Mouse (Mus musculus) gastrocnemius, adult 2 months (tissue): ENCODE data around the gene Cpxm1. TPM values are rescaled to one million over a fixed set of nuclear protein-coding genes. Genes with fewer than 3 reads are reported as not detected.
A peak's percentile ranks its signal among the peaks of the same experiment; 100 is the strongest.

Experiments used
- DNase-seq: peaks from one replicate; pipeline ENCODE4 v3.0.0; 2022
- H3K27ac ChIP-seq: fragments of 200-600 bp; 2 replicates; pipeline ENCODE4 v1.8.1; 2022; ENCODE audit warnings: mild to moderate bottlenecking
- H3K4me3 ChIP-seq: fragments of 200-600 bp; 2 replicates; pipeline ENCODE4 v1.8.1; 2022; ENCODE audit warnings: mild to moderate bottlenecking, moderate library complexity
- CTCF ChIP-seq: fragments of 200-600 bp; IDR thresholded peaks from 2 replicates; pipeline ENCODE4 v1.8.1; 2022; ENCODE audit warnings: antibody characterized with exemption, mild to moderate bottlenecking, moderate library complexity
- intact Hi-C: fragments of 180-260 bp; cut with DNase I; formaldehyde crosslinking; loops from one replicate; pipeline ENCODE4 v1.15.1; 2025
- long read RNA-seq, 2 experiments: library from polyadenylated mRNA; stranded (forward); transcript quantifications; one replicate each; pipeline ENCODE4 v2.0.0; 2021
- total RNA-seq, 2 experiments: library from RNA; stranded (reverse); gene quantifications; 2 replicates each; pipeline ENCODE4 v1.2.3; 2021

Cpxm1 gene
- 1 to 10 TPM; 1.0 to 1.1 TPM for total RNA-seq
- long read RNA-seq, experiment 1, partial matches to known transcripts = 0 of 3 reads
- long read RNA-seq, experiment 1, other reads (novel, unspliced or antisense) = 0 of 3 reads
- long read RNA-seq, experiment 2, partial matches to known transcripts = 0 of 1 reads
- long read RNA-seq, experiment 2, other reads (novel, unspliced or antisense) = 1 of 1 reads

DNA sequence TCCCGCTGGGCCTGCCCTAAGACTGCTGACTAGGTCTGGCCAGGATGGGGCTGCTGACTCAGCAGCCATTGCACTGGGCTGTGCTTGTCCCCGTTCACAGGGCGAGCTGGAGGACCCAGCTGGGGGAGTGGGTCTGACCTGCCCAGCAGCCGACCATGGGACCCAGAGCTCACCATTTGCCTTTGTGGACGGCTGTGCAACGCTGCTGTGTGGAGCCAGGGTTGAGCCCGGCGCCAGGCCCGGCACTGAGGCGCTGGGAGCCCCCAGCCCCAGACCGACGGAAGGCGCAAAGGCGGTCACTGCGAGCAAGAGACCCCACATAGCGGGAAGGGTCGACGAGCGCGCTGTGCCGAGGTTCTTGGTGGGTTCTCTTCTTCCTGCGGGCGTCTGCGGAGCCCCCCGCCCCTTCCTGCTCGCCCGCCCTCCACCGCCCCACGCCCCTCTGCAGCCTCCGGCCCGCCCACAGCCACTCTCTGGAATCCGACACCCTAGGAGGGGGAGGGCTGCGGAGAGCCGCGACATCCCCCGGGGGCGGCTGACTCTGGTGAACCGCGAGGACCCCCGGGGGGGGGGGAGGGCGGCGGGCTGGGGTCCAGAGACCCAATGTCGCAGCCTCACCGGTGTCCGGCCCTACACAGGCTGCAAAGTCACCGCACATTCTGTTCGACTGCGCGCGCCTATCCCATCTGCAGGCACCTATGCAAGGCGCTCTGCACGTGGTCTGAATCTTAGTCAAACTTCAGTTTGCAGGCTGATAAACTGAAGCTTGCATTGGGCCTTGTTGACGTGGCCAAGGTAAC lies at the start of gene Cpxm1:
Cpxm1 (minus strand) TSS at position 389 of the 800 bp plus-strand sequence.
- intact Hi-C loops = no loop called here
- Histone ChIP-seq H3K4me3 (peak within 1 kb of the TSS; percentile 73), H3K27ac (peak within 1 kb of the TSS; percentile 53)
- TF ChIP-seq CTCF = no peak
- DNase-seq = peak; percentile 50

DNA sequence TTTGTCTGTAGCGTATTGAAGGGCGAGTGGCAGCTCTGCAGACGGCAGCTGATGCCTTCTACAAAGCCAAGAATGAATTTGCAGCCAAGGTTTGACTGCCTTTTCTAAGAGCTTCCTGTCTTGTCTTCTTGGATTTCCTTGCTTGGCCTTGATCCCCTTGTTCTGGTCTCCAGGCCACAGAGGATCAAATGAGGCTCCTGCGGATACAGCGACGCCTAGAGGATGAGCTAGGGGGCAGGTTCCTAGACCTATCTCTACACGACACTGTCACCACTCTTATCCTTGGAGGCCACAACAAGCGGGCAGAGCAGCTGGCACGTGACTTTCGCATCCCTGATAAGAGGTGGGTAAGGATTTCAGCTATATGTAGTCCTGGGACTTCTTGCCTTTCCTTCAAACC lies 44.8 kb upstream of the Cpxm1 start:
- H3K4me3 ChIP-seq = no peak overlapping the region
- intact Hi-C loops = no loop called here
- TF ChIP-seq CTCF = no peak
- no peak for DNase-seq
- H3K27ac ChIP-seq = no peak overlapping the region

DNA sequence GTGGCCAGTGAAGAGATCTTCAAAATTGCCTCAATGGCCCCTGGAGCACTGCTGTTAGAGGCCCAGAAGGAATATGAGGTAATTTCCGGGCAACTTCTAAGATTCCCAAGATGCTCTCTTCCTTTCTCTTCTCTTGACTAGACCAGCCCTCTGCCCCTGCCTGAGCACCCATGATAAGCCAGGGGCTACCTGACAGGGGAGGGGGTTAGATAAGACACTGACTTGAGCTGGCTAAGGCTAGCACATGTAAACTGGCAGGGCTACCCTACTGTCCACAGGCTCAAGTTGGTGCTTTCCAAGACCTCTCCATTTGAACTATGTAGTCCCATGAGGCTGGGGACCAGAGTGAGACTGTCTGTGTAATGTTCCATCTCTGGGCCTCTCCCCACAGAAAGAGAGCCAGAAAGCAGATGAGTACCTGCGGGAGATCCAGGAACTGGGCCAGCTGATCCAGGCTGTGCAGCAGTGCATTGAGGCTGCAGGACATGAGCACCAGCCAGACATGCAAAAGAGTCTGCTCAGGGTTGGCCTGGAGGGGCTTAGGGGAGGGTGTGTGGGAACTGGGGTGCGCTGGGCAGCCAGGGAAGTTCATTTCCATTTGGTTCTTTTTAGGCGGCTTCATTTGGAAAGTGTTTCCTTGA lies 42.6 kb upstream of the Cpxm1 start:
- Histone ChIP-seq H3K4me3 (no peak overlapping the region), H3K27ac (no peak overlapping the region)
- DNase-seq = no peak
- TF ChIP-seq CTCF = no peak
- intact Hi-C loops = no loop called here

DNA sequence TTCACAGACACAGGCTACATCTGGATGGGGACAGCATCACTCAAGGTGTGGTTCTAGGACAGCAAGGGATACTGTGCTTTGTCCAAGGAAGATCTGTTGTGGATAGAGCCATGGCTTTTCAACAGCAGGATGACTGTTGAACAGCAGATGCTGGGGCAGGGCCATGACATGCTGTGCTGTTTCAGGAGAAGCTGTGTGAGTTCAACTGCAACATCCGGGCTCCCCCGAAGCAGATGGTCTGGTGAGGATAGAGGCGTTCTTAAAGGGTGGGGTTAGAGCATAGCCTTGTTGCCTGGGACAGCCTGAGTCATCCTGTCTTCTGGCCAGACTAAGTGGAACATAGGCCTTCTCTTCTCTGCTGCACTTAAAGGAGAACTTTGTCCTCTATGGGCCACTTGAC lies 41.5 kb upstream of the Cpxm1 start:
- Histone ChIP-seq H3K4me3 (no peak overlapping the region), H3K27ac (no peak overlapping the region)
- no peak for TF ChIP-seq CTCF
- DNase-seq = peak; percentile 31
- intact Hi-C loops = no loop called here

DNA sequence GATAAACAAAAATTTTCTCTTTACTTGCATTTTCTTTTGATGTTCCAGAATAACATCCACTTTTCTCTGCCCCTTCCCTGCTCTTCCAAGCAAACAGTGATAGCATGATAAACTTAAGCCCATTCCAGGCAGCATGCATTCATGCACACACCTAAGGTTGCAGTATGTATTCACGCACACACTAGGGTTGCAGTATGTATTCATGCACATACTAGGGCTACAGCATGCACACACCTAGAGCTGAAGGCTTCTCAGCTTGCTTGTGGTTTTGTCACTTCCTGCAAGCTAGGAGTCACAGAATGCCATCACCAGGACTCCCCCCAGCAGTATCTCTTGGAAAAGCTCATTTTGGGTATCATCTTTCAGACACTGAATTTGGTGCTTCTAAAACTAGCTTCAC lies 39.4 kb upstream of the Cpxm1 start:
- Histone ChIP-seq H3K27ac (no peak overlapping the region), H3K4me3 (no peak overlapping the region)
- TF ChIP-seq CTCF = no peak
- DNase-seq = no peak
- intact Hi-C loops = no loop called here

DNA sequence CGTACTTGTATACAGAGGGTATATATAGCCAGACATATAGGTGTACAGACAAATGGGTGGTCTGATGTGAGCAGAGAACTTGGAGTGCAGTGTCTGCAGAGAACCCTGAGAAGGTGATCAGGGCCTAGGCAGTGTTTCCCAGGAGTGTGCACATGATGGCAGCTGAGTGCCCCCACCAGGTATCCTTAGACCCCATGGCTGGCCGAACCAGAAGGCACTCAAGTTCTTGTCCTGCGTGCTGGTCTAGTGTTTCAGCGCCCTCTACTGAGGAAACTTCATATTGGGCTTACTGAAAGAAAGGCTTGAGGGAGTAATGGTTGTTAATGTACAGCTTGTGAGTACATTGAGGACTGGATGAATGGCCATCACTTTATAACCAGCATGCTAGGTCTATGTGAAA lies 35.8 kb upstream of the Cpxm1 start:
- intact Hi-C loops = no loop called here
- peak; percentile 65 for TF ChIP-seq CTCF
- no peak for DNase-seq
- no peak overlapping the region for H3K27ac ChIP-seq
- no peak overlapping the region for H3K4me3 ChIP-seq

DNA sequence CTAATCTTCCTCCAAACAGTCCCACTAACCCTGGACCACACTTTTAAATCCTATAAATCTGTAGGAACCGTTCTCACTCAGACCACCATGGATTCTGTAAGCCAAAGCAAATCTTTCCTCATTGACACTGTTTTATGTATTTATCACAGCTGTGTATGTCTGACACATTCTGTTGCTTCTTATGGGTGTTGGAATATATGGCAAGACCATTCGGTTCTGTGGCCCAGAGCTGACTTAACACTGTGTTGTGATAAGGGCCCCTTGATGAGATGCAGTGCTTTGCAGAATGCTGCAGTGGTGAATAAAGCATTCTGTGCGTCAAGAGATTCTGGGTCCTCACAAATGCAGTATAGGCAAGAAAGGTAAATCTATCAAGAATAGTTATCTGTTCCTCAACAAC lies 34.8 kb upstream of the Cpxm1 start:
- intact Hi-C loops = no loop called here
- TF ChIP-seq CTCF = no peak
- no peak overlapping the region for H3K27ac ChIP-seq
- DNase-seq = no peak
- H3K4me3 ChIP-seq = no peak overlapping the region

DNA sequence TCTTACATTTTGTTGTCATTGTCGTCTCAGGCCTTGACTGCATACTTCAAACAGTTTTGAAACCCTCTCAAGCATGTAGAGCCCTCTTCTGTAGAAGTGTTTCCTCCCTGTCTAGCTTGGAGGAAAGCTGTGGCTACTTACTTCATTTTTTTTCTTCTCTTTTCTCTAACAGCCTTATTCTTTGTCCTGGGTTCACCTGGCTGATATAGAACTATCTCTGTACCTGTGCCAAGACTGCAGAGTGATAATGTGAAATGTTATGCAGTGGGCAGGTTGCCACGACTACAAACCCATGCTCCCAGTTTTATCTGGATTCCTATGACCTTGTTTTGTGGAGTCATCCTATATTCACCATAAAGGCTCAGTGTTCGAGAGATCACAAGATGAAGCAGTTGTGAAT lies 33.1 kb upstream of the Cpxm1 start:
- TF ChIP-seq CTCF = no peak
- Histone ChIP-seq H3K4me3 (no peak overlapping the region), H3K27ac (no peak overlapping the region)
- intact Hi-C loops = no loop called here
- DNase-seq = no peak

DNA sequence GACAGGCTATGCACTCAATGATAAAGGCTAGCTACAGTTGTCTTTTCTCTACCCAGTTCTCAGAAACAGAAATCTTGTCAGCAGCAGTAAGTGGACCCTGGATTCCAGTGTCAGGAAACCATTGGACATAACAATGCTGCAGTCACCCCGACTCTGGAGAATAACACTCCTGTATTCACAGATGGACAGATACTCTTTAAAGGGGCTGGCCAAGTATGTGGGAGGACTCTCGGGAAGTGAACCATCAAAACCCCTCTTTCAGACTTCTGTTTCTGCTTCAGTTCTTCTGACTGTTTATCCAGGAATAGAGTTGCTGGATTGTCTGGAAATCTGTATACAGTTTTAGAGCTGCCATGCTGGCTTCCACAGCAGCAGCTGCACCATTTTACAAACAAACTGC lies 32.5 kb upstream of the Cpxm1 start:
- intact Hi-C loops = no loop called here
- no peak for TF ChIP-seq CTCF
- Histone ChIP-seq H3K27ac (no peak overlapping the region), H3K4me3 (no peak overlapping the region)
- no peak for DNase-seq

DNA sequence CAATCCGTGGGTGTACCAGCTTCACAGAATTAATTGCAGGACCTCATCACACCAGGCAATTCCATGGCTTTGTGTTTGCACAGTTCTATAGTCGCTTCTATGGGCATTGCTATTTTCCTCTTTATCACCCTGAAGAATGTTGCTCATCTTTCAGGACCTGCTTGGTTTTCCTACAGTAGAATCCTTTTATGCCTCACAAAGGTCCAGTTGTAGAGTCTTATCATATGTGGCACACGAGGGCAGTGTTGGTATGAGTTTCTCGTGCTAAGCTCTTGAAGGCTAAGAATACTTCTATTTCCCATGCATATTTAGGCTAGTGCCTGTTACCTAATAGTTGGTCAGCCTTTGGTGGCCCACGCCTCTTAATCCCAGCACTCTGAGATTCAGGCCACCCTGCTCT lies 27.7 kb upstream of the Cpxm1 start:
- intact Hi-C loops = no loop called here
- peak overlapping the region; percentile 91 for H3K27ac ChIP-seq
- peak; percentile 14; the same call in 1 of the 2 replicates for TF ChIP-seq CTCF

DNA sequence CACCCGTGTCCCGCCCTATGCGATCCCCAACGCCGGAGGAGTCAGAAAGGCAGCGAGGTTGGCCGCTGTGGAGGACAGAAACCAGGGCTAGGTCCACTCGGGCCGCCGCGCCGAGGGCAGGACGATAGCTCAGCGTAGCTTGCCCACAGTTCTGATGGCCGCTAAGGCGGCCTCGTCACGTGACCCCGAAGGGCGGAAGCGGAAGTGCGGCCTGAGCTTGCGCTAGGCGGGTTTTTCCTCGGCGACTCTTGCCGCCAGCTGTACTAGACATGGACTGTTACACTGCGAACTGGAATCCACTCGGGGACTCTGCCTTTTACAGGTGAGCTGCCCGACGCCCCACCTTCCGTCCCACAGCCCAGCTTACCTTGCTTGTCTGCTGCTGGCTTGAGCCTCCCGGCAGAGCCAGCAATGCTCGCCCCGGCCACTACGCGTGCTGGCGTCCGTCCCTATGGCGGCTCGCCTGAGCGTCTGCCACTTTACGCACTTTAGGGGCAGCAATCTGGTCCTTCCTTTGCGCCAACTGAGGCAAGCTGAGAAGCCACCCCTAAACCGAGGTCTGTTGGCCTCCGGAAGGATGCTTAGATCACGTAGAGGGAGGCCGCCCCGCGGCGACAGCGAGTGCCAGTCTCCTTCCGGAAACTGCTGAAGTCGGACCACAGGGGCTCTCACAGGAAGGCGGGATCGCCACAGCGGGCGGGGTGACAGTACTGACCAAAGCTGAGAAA lies 26.9 kb upstream of the Cpxm1 start, which contains the start of the genes Vps16 and Pced1a:
Vps16 (plus strand) TSS at position 214 of the 728 bp plus-strand sequence.
Pced1a (minus strand) TSS at position 576 of the 728 bp plus-strand sequence.
- H3K27ac ChIP-seq = peak within 1 kb of the TSS; percentile 91
- intact Hi-C loops = loop anchor here (5.0 kb wide), 1 partner anchor 137 kb away; no protein-coding TSS in a partner anchor
- DNase-seq = peak; percentile 96
- peak; percentile 74 for TF ChIP-seq CTCF
- H3K4me3 ChIP-seq = peak within 1 kb of the TSS; percentile 90

More for the DNA sequence above, 27.7 kb upstream of the Cpxm1 start:
- DNase-seq = no peak
- H3K4me3 ChIP-seq = peak overlapping the region; percentile 90

DNA sequence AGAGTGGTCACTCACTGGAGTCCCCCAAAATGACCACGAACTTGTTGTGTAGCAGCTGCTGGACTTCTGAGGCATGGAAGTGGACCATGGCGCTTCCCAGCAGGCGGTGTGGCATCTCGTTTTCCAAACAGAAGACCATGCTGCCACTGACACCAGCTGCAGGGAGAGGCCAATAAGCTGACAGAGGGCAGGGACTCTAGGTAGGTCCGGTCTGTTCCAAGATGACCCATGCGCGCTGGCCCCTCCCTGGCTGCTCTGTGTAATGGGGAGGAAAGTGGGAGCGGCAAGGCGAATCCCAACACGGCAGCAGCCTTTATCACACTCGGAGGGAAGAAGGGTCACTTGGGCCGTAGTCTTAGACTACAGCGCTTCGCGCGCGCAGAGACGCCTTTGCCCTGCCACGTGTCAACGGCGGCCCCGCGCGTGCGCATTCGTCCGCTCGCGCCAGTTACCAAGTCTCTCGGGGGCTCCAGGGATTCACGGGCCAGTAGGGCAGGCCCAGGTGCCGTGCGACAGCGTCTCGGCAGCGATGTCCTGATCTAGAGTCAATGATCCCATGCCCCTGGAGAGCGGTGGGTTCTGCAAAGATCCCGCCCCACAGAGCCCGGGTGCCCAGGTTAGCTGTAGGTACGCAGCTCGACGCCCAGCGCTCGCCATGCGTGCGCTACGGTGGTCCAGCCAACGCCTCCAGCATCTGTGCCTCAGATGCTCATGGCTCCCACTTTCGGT lies 26.2 kb upstream of the Cpxm1 start:
- TF ChIP-seq CTCF = no peak
- intact Hi-C loops = loop anchor here (5.0 kb wide), 1 partner anchor 136 kb away; no protein-coding TSS in a partner anchor
- peak; percentile 87 for DNase-seq
- H3K4me3 ChIP-seq = peak overlapping the region; percentile 90
- H3K27ac ChIP-seq = peak overlapping the region; percentile 91
